13 mouse cellular contexts compared by ENCODE assay signal in genomic region chr5:114505260-114506085, GRCm38 (mm10).
DNase-seq lines count a peak whose midpoint lies in the region; ATAC-seq and TF ChIP-seq lines count a peak whose summit lies in the region.
"Had no signal": no experiment of that assay in that cellular context is flagged by ENCODE, and none has a peak within 500 bp of the region (broad histone marks: within the 10 kb centered on the region; RNA-seq: fewer than 3 reads in every experiment).

No protein-coding gene starts in this region.

- no peak for ATAC-seq in megakaryocyte, adult 5-6 weeks (ENCODE audit: poor library complexity, severe bottlenecking)
- no peak for ATAC-seq in granulocyte monocyte progenitor cell, adult 5-6 weeks (replicated peaks; ENCODE audit: poor library complexity, severe bottlenecking)
- ATAC-seq: midbrain, embryonic 13.5 days had no signal

- H3K79me2 ChIP-seq in MEL (ENCODE audit: control insufficient read depth, insufficient read depth, low read length, poor library complexity), result no peaks in the 10 kb centered on the region

- DNase-seq in MEL (ENCODE audit: low read depth, low spot score), result peak; percentile 71
- DNase-seq in induced T-regulatory cell, adult 2 months (ENCODE audit: low read depth), result peak; percentile 66
- peak; percentile 73 for DNase-seq in thymus, postnatal 14 days
- no peak for DNase-seq in gastrocnemius, postnatal 36 days
- DNase-seq: adrenal gland, postnatal 25 days; lung, embryonic 14.5 days had no signal

- TF ChIP-seq POLR2A in MEL (IDR thresholded peaks at IDR 0.05; ENCODE audit: control insufficient read depth in 1 of 2, insufficient read depth in 1 of 2, low read depth in 1 of 2, low read length in 2 of 2, poor library complexity in 1 of 2), result no peak; a peak in 1 of 4 replicates

- no peak for TF ChIP-seq CTCF in MEL (IDR thresholded peaks at IDR 0.05 in 2 of 3, conservative IDR thresholded peaks at IDR 0.05 in 1 of 3; ENCODE audit: control insufficient read depth in 1 of 3, insufficient read depth in 1 of 3, low read depth in 2 of 3, low read length in 3 of 3, poor library complexity in 1 of 3, severe bottlenecking in 1 of 3)

- H3K4me3 ChIP-seq in megakaryocyte, embryonic 14.5 days (replicated peaks), result peak overlapping the region; percentile 69
- peak overlapping the region in 1 of 2 experiments; percentile 10; a peak in 1 of 4 replicates for H3K4me3 ChIP-seq in MEL (ENCODE audit: control insufficient read depth in 1 of 2, insufficient read depth in 1 of 2, low read depth in 2 of 2, low read length in 2 of 2)
- H3K4me3 ChIP-seq: forebrain, embryonic 12.5 days; hindbrain, embryonic 15.5 days; limb, embryonic 13.5 days; midbrain, embryonic 13.5 days had no signal

- H3K27me3 ChIP-seq in megakaryocyte, embryonic 14.5 days (replicated peaks), result peaks cover 55% of the 10 kb centered on the region
- no peaks in the 10 kb centered on the region for H3K27me3 ChIP-seq in MEL (ENCODE audit: control insufficient read depth in 1 of 2, insufficient read depth in 2 of 2, low read length in 2 of 2)
- H3K27me3 ChIP-seq: forebrain, embryonic 12.5 days; hindbrain, embryonic 15.5 days had no signal

- no peak for TF ChIP-seq RAD21 in MEL (IDR thresholded peaks at IDR 0.05; ENCODE audit: low read depth, low read length)

- peak; percentile 51; a peak in 3 of 4 replicates for TF ChIP-seq EP300 in MEL (IDR thresholded peaks at IDR 0.05; ENCODE audit: low read depth in 1 of 2, low read length in 2 of 2)

- no peaks in the 10 kb centered on the region for H3K36me3 ChIP-seq in megakaryocyte, embryonic 14.5 days (replicated peaks; ENCODE audit: low read length)
- H3K36me3 ChIP-seq in MEL (ENCODE audit: control insufficient read depth in 1 of 2, insufficient read depth in 2 of 2, low read length in 2 of 2), result peaks cover 0 to 10% of the 10 kb centered on the region in 2 experiments; a peak in 2 of 4 replicates
- H3K36me3 ChIP-seq: forebrain, embryonic 12.5 days; hindbrain, embryonic 15.5 days; limb, embryonic 13.5 days; midbrain, embryonic 13.5 days had no signal

- H3K9ac ChIP-seq in MEL (ENCODE audit: control insufficient read depth, low read depth, low read length, poor library complexity, severe bottlenecking), result peak overlapping the region; percentile 44
- H3K9ac ChIP-seq: forebrain, embryonic 12.5 days; hindbrain, embryonic 15.5 days; limb, embryonic 13.5 days; lung, embryonic 14.5 days; midbrain, embryonic 13.5 days had no signal

- H3K27ac ChIP-seq in MEL (ENCODE audit: control insufficient read depth, low read depth, low read length), result peak overlapping the region; percentile 56
- H3K27ac ChIP-seq: forebrain, embryonic 12.5 days; hindbrain, embryonic 15.5 days; limb, embryonic 13.5 days; midbrain, embryonic 13.5 days had no signal

- peaks cover 53% of the 10 kb centered on the region for H3K4me1 ChIP-seq in megakaryocyte, embryonic 14.5 days
- peaks cover 5 to 25% of the 10 kb centered on the region in 2 experiments for H3K4me1 ChIP-seq in MEL (ENCODE audit: control insufficient read depth in 1 of 2, insufficient read depth in 2 of 2, low read length in 2 of 2)
- H3K4me1 ChIP-seq: forebrain, embryonic 12.5 days had no signal

- peaks cover 16% of the 10 kb centered on the region for H3K9me3 ChIP-seq in megakaryocyte, embryonic 14.5 days
- H3K9me3 ChIP-seq in MEL (replicated peaks; ENCODE audit: insufficient read depth, low read length), result no peaks in the 10 kb centered on the region
- H3K9me3 ChIP-seq: forebrain, embryonic 12.5 days; hindbrain, embryonic 15.5 days; limb, embryonic 13.5 days; midbrain, embryonic 13.5 days had no signal

- intact Hi-C loops in gastrocnemius, postnatal 36 days (cut with DNase I), result no loop called here

TF ChIP-seq in MEL, 35 proteins besides CTCF, POLR2A, EP300 and RAD21:
- TF ChIP-seq ETS1 (IDR thresholded peaks at IDR 0.05; ENCODE audit: low read depth, low read length) (peak; percentile 73), SIN3A (IDR thresholded peaks at IDR 0.05; ENCODE audit: low read length) (peak; percentile 39; the same call in 1 of the 2 replicates), KAT2A (conservative IDR thresholded peaks at IDR 0.05; ENCODE audit: low read depth, low read length) (no peak), TAL1 (IDR thresholded peaks at IDR 0.05; ENCODE audit: low read length) (peak; percentile 21; the same call in 1 of the 2 replicates), GATA1 (IDR thresholded peaks at IDR 0.05; ENCODE audit: low read depth, low read length) (peak; percentile 53; the same call in 1 of the 2 replicates)

Comparison
In these comparisons a context has a peak if more than half of its experiments do, and no peak if none do; other contexts are left out.
1. DNase-seq: peak in MEL (single experiment), induced T-regulatory cell, adult 2 months (single experiment) and thymus, postnatal 14 days (single experiment); none in gastrocnemius, postnatal 36 days (0 of 2).